Mouse (Mus musculus) E14TG2a.4 (cell line): ENCODE data around the gene Cnih1.

ENCODE experiments used
- CTCF ChIP-seq: conservative IDR thresholded peaks from 2 replicates; pipeline ENCODE4 v1.5.1; 2014; ENCODE audit warnings: low read length
- NANOG ChIP-seq: IDR thresholded peaks from 2 replicates; pipeline ENCODE4 v1.6.1; 2014; ENCODE audit warnings: borderline replicate concordance, low read length, mixed read lengths
- POU5F1 ChIP-seq: IDR thresholded peaks from 2 replicates; pipeline ENCODE4 v1.6.1; 2014; ENCODE audit warnings: low read length, borderline replicate concordance

- TF ChIP-seq CTCF (peak; percentile 43), NANOG (no peak), POU5F1 (no peak)
Measured at GRCm38 (mm10) chr14:46779217-46779616, 9.0 kb downstream of the Cnih1 start.
